Mouse (Mus musculus): Measurements from ENCODE around the gene Xpc.

The Xpc gene

DNA sequence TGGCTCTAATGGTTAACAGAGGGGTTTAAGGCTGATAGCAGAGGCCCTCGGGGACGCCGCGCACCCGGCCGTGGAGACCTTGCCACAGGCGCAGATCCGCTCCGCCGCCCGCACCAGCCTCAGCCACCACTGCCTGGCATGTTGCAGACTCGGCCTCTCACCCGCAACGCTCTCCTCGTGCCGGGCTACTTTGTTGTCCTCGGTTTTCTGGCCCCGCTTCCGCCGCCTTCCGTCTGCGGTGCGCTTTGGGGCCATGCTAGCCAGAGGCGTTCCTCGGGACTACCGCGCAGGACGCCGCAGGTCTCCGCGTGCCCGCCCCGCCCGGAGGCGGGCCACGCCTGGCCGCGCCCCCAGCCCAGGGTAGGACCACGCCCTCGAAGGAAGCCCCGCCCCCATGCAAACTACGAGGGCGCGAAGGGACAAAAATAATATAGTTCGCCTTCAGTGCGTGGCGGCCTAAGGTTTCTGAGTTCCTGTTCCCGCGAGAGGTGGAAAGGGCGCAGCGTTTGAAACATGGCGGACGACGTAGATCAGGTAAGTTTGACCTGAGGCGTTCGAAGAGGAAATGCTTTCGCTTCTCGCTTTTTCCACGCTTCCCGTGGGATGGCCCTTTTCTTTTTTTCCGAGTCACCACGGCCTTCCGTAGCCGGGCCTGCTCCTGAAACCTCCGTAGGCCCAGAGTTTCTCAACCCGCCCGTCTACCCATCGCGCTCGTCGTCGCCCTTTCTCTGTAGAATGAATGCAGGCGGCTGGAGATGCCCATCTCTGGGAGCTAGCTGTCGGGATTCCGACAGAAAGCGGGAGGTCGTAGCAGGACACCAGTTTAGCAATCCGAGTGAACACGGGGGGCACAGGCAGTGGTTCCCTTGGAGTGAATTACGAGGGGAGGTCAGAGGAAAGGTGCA is at the start of gene Xpc, which contains the start of gene Lsm3:
Gene Xpc, minus strand, starts transcription at position 344 of the 905 bp plus-strand sequence.
Gene Lsm3, plus strand, starts transcription at position 384 of the 905 bp plus-strand sequence.
- peak; percentile 99 for DNase-seq

DNA sequence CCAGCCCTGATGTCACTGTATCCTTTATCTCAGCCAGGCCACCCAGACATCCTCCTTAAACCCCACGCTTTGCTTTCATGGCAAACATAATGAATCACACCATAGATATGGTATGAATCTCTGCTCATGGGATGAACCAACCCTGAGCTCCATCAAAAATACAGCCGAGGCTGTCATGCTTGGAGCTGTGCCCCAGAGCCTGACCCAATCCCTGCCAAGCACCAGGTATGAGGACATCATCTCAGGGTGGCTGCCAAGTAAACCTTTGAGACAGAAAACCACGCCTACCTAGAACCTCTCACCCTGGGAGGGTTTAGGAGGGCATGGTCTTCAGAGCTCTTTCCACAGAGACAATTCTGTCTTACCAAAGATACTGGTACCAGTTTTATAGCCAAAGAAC is 47.3 kb upstream of the Xpc start:
- peak; percentile 81 for DNase-seq

DNA sequence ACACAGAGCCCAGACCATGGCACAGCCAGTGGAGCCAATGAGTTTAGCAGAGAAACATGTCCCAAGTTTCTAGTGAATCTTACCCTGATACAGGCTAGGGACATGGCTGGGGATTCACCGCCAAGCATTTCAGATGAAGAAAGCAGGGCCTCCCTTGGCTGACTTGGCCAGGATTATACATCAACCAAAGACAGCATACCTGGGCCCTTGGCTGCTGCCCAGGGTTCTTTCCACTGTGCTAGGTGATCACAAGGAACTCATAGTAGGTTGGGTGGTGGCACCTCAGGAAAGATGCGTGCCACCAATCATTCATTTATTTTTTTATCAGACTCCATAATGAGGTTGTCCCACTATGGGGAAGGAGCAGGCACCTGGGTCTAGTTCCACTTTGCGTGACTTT is 44.5 kb upstream of the Xpc start:
- peak; percentile 91 for DNase-seq

DNA sequence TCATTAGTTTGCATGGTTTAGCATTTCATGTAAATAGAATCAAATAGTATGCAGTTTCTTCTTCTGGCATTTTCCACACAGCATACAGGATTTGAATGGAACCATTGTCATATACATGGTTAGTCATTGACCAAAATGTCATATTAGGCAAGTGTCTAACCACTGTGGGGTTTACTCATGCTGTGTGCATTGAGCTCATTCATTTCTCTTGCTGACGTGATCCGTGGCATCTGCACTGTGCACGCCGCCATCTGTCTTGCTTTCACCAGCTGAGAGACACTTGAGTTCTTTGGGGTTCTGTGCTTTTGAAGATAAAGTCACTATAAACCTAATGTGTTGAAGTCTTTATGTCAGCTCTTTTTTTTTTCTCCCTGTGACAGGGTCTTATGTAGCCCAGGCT is 43.7 kb upstream of the Xpc start:
- DNase-seq = no peak

DNA sequence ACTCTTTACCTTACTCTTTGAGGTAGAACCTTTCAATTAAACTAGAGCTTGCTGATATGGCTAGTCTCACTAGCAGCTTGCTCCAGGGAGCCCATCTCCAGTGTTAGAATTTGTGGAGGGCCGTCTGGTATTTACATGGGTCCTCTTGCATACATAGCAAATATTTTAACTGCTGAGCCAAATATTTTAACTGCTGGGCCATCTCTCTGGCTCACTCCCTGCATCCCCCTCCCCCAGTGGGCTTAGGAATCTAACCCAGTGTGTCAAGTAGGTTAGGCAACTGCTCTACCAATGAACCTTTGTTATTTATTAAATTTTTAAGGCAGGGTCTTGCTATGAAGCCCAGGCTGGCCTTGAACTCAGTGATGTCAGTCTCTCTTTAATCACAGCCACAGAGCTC is 42.9 kb upstream of the Xpc start:
- DNase-seq = no peak

DNA sequence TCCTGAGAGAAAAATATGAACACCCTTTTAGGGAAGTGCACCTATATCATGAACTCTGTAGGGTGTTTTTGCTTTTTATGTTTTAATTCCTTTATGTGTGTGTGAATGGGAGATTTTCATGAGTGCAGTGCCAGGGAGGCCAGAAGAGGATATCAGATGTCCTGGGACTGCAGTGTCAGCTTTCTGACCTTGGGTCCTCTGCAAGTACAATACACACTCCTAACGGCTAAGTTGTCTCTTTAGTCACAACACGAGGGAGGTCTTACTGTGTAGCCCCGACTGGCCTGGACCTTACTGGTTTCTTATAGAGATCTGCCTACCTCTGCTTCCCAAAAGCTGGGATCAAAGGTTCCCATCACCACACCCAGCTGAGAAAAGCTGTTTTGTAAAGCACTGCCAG is 37.0 kb upstream of the Xpc start:
- DNase-seq = no peak

DNA sequence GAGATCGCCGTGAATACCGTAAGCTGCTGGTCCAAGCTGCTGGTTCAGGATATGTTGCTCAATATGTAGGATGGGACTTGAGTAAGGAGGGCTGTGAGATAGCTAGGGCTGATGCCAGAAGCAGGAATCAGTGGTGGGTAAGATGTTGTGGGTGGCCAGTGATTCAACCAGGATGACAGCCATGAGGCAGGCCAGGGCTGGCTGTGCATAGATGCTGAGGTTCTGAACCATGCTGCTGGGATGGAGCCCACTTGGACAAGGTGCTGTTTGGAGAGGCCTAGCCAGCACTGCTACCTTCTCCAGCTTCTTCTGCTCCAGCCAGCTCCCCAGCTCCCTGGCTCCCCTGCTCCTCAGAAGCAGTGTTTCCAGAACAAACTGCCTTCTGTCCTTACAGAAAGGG is 36.0 kb upstream of the Xpc start:
- DNase-seq = no peak

DNA sequence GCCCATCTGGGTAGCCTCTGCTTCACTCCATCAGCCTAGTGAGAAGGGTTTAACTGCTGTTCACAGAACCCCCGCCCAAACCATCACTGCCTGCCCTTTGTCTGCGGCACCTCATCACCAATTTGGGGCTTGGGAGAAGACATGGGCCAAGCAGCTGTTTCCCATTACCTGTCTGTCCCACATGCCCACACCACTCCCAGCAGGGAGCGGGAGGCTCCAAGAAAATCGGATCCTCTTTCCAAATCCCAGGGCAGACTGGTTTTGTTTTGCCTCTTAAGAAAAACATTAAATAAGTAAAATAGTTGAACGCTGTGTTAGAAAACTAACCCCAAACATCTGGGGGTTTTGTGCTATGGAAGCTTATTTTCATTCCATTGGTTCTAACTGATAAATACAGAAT is 33.9 kb upstream of the Xpc start:
- no peak for DNase-seq

DNA sequence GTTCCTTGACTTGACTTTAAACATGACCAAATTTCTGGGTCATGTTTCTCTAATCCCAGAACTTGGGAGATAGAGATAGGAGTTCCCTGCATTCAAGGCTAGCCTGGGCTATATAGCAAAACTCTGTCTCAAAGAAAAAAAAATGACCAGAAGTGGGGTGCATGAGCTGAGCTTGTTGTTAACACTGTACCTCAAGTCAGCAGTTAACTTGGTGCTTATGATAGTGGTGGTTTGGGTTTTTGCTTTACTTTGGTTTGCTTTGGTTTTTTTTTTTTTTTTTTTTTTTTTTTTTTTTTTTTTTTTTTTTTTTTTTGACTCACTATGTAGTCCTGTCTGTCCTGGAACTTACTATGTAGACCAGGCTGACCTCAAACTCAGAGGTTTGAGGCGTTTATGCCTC is 31.6 kb upstream of the Xpc start:
- no peak for DNase-seq

DNA sequence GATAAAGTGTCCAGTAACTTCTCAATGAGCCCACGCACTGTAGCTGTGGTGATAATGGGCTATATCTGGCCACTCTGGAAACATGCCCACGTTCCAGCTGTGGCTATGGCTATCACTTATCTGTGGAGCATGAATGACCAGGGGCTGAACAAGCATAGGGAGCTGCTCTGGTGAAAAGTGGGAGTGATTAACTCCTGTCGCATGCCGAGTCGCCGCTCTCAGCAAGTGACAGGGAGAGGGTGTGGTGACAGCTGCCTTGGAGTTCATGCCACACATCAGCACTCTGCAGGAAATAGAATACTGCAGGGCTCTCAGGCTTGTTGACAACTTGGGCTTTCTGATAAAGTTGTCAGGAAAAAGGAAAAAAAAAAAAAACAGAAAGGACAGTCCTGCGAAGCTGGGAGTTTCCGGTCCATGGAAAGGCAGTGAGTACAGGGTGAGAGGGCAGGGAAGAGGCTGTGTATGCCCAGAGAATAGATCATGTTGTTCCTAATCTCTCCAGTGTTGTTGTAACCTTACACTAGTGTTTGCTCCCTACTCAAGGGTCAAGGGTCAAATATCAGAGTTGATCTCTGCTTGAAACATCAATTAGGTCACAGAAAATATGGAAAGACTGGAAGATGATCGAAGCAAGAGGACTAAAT is 30.7 kb upstream of the Xpc start:
- DNase-seq = no peak

DNA sequence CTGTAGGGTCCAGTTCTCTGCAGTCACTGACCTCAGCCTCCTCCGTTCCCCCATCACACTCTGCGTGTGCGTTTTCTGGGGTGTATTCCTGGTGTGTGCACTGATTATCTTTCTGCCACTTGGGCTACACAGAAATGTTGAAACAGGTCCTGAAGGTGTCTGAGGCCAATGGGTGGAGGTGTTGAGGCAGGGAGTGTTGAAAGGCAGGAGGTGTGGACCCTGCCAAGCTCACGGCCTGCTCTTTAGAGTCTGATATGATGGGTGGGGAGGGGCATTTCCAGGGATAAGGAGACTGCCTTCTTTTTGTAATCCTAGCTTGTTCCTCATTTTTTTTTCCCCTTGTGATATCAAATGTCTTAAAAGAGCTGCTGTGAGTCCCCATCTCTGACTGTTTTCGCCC is 27.4 kb upstream of the Xpc start:
- no peak for DNase-seq

DNA sequence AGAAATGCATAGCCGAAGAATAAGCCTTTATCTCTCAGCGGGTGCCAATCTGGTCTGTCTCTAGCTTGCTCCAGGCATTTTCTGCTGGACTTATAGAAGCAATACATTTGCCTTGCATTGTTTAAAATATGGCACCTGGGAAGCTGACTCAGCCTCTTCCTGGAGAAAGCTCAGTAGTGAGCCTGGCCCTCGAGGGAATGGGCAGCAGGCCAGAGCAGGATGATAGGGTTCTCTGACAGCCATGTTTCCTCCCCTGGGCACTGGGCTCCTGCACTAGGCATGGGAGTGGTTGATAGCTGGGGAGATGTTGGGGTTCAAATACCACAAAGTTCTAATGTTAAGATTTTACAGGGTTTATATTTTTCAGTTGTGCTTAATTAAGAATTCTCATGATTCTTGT is 25.6 kb upstream of the Xpc start:
- DNase-seq = no peak

DNA sequence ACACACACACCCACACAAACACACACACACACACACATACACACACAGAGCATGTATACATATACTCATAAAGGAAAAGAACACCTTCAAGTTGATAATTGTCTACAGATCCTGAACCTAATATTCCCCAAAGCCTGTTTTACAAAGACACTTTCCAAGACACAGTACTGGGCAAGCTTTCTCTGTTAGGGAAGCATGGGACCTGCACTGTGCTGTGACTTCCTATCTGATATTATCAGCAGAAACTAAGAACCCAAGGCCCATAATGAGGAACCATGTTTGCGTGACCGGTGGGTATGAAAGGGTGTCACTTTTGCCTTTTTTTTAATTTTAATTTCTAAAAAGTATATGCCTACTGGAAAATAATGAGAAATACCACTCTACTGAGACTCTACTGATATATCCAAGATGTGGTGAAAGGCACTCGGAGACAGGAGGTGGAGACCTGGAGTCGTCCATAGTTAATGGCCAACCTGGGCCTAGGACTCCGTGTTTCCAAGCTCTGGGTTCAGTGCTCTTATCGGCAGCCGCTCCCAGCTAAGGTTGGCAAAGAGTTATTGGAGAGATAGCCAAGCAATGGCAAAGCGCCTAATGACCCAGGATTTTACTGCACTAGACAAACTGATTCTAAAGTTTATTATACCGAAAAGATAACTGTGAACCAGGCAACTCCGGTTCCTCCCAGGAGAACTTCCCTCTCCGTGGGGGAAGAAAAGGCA is 20.5 kb upstream of the Xpc start:
- peak; percentile 87 for DNase-seq

DNA sequence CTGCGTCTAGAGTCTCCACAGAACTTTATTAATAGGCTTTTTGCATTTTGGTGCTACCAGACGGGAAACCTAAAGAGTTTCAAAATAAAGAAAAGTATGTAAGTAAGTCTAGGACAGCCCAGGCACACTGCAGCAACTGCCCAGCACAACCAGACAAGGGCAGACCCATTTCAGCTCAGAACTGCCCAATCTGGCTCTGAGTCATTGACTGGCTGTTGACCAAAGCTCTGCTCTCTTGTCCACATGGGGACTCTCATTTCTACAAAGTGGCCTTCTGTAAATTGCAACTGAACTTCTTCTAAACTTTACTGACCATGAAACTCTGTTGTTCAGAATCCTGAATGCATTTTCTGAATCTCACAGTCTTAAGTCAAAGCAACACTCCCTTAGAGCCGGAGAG is 19.5 kb upstream of the Xpc start:
- DNase-seq = no peak

DNA sequence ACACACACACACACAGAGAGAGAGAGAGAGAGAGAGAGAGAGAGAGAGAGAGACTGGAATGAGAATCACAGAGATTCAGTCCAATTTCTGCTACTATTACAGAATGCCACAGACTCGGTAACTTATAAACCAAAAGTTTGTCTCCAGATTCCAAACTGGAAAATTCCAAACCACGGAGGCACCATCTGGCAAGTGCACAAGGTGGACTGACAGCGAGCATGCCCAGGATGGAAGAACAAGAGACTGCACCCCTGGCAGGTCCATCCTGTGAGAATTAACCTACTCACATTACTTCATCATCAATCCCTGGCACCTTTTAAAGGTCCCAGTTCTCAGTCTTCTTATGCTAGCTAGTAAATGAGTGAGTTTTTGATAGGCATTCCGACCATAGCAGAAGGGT is 18.6 kb upstream of the Xpc start:
- peak; percentile 89 for DNase-seq

DNA sequence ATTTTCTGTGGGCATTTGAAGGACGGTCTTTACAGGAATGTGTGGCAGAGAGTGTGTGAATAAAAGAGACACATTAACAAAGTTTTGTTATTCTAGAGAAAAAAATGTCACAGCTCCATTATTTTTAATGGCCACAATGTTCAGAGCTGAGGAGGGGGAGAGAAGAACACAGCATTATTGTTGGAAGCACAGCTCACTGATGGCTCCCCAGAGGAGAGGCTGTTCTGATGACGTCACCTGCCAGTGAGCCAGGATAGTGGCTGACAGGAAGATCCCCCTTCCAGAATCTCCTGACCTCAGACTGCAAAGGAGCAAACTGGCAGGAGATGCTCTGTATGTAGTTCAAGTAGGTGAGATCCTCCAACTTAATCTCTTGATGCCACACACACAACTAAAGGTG is 18.1 kb upstream of the Xpc start:
- peak; percentile 47 for DNase-seq

DNA sequence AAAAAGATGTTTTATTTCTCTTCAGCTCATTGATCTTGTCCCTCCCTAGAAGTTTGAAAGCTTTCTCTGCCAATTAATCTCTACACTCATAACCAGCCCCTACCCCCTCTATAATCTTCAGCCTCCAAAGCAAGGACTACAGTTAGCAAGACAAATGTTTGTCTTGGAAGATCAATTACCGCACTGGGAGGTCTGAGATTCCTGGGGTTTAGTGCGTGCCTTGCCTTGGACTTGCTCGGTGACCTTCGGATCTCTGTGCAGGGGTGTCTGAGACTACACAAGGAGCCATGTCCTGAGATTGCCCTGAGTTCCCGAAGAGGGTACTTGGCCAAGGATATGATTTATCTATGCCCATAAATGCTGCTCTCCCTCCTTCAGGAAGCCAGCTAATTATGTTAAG is 17.7 kb upstream of the Xpc start:
- peak; percentile 92 for DNase-seq

DNA sequence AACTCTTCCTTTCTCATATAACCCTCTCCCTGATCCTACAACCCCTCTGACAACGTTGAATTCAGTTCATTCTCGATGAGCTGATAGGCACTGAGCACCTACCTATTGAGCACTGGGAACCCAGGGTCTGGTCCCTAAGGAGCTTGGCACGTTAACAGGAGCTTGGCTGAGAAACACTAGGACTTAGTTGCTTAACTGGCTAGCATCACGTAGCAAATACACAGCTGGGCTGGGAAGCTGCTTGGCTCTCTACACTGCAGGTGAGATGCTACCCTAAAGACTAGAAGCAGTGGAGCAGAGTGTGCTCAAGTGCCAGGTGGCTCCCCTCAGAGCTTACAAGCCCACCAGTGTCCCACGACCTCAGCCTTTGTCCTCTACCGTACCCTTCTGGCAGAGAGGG is 17.0 kb upstream of the Xpc start:
- DNase-seq = no peak

DNA sequence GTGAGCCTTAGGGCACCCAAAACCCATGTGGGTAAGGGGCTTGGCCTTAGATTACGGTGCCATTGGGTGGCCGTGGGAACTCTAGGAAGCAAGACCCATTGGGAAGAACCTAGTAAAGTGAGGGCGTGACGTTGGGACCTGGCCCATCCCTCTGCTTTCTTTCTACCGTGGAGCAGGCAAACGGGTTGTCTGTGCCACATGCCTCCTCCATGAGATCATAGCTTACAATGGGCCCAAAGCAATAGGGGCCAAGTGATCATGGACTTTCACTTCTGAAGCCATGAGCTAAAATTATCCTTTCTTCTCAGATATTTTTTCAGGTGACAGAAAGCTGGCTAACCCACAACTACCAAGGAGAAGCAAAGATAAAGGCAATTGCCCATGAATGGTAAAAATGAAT is 15.6 kb upstream of the Xpc start:
- no peak for DNase-seq

DNA sequence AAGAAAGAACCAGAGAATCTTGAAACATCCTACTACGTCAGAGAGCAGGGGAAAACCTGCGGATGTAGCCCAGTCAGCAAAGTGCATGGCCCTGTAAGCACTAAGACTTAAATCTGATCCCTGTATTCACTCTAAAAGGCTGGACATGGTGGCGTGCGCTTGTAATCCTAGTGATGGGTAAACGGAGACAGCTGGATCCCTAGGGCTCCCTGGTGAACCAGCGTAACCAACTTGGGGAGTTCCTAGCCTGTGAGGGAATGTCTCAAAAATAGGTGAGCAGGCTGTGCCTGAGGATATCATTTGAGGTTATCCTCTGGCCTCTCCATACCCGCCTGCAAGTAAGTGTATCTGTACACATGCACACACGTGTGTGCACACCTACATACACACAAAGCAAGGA is 15.0 kb upstream of the Xpc start:
- no peak for DNase-seq

DNA sequence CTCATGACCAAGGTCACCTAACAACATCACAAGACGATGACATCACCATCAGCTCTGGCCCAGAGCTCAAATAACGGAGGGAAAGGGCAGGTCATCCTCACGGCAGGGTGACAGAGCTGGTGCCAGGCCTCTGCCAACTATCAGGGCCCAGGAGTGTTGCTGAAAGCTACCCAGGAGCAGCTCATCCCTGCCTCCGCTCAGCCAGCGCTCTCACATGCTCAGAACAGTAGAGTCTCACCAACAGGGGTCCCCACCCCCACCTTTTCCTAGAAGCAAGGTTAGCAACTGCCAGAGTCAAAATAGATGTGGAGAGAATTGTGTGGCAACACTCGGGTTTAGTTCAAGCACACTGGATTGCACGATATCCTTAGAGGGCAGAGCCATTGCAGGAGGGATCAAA is 12.6 kb upstream of the Xpc start:
- no peak for DNase-seq

DNA sequence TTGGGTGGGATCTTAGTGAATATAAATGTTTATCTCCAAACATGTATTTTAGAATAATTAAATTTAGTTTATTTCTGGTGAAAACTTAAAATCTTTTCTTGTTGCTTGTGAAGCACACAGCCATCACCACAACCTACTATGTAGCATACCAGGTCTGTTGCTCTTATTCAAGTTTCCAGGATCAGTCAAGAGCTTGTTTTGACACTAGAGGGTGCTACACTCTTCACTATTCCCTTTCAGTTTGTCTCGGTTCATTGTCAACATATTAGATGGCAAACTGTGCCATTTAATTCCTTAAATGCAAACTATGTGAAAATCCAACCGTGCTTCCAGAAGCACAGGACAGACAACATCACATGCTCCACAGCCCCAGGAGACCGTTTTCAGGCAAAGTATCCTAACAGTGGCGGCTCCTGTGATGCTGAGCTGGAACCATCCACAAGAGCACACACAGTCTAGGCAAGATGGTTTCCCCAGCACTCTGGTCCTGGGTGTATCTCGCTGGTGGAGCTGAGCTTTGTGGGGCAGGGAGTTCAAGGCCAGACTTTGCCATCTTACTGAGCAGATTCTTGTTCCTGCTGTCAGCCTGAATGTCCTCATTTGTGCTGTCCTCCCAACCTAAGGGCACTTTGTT is 11.7 kb upstream of the Xpc start:
- DNase-seq = peak; percentile 76

DNA sequence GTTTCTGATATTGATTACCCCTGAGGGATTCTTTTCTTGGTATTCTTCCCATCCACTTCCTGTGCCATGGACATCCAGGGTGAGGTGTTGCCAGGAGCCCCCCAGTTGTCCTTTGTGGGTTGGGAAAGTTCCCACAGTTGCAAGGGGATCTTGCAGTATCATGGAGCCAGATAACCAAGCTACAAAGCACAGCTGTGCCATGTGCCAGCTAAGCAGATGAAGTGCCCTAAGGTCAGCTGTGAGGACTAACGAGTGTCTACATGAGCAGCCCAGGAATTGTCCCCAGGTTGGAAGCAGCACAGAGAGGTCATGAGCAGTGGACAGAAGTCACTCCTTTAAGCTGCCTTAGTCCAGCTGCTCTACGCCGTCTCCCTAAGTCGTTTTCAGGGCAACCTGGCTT is 9.9 kb upstream of the Xpc start:
- no peak for DNase-seq

Data from kidney, adult 9 months (tissue).